Mouse (Mus musculus): Measurements from ENCODE around the gene Mff.

DNA sequence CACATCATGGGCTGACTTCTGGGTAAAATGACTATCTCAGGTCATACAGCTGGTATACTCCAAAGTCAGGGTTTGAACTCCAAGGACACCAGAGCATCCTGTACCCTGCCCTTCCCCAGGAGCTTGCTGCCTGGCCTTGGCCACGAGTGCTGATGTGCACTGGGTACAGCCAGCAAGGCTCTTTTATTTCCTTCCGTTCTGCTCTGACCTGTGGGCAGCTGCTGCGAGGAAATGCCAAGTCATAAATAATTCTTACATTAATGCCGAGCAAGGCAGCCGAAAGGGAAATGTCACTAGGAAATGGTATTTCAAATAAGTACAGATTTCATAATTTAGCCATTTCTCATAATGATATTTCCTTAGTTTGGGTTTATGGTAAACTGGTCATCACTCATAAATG, 73.6 kb downstream of the Mff start:
- TF ChIP-seq EP300 (optimal IDR thresholded peaks at IDR 0.05), result no peak
- no peak for TF ChIP-seq CTCF (IDR thresholded peaks at IDR 0.05; ENCODE audit: low read depth)
